Mouse (Mus musculus): ENCODE results near the gene 4930402H24Rik. TPM values are rescaled to one million over a fixed set of nuclear protein-coding genes. Genes with fewer than 3 reads are reported as not detected.

The 4930402H24Rik gene
- polyA plus RNA-seq, 2 experiments: 29.1 to 33.8 TPM

- 46% methylated on average over 10 of the region's 10 CpGs for WGBS
- Histone ChIP-seq H3K9ac (ENCODE audit: low read depth, low read length, severe bottlenecking) (no peak overlapping the region), H3K9me3 (ENCODE audit: control insufficient read depth, low read length) (no peaks in the 10 kb centered on the region), H3K27ac (replicated peaks; ENCODE audit: low read depth, low read length) (no peak overlapping the region; the same call in 1 of the 2 replicates), H3K4me1 (ENCODE audit: control insufficient read depth, insufficient read depth, low read length) (no peaks in the 10 kb centered on the region; the same call in 1 of the 2 replicates), H3K4me2 (replicated peaks; ENCODE audit: low read depth, low read length, severe bottlenecking) (no peak overlapping the region), H3K4me3 (replicated peaks; ENCODE audit: low read length) (no peak overlapping the region), H3K36me3 (ENCODE audit: control insufficient read depth, insufficient read depth, low read length) (peaks cover 31% of the 10 kb centered on the region), H3K27me3 (ENCODE audit: control insufficient read depth, insufficient read depth, low read length) (no peaks in the 10 kb centered on the region)
- TF ChIP-seq POLR2A (IDR thresholded peaks at IDR 0.05; ENCODE audit: borderline replicate concordance, extremely low read depth, insufficient read depth, insufficient read length): no peak
- DNase-seq (ENCODE audit: low spot score) (no peak), ATAC-seq (ENCODE audit: low FRiP score, low read depth) (no peak)
Measured at GRCm38 (mm10) chr2:130707057-130707456, 199.1 kb downstream of the 4930402H24Rik start.

DNA sequence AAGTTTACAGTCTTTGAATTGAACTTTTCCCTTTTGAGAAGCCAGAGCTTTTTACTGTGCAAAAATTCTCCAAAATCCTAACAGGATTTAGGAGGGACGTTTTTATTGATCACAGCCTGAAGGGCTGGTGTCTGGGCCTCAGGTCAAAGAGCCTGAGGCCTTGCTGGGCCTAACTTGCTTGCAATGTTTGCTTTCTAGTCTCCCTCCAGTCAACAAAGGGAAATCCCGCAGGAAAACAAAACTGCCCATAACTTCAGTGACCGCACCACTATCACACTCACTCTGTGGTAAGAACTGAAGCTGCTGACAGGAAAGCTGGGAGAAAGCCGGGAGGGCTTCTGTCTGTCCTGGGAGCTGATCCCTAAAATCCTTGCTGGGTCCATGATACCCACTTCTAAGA lies 199.6 kb downstream of the 4930402H24Rik start:
- Histone ChIP-seq H3K4me2 (replicated peaks; ENCODE audit: low read depth, low read length, severe bottlenecking) (no peak overlapping the region), H3K4me1 (ENCODE audit: control insufficient read depth, insufficient read depth, low read length) (no peaks in the 10 kb centered on the region; the same call in 1 of the 2 replicates), H3K4me3 (replicated peaks; ENCODE audit: low read length) (no peak overlapping the region), H3K27me3 (ENCODE audit: control insufficient read depth, insufficient read depth, low read length) (no peaks in the 10 kb centered on the region), H3K27ac (replicated peaks; ENCODE audit: low read depth, low read length) (no peak overlapping the region), H3K9ac (ENCODE audit: low read depth, low read length, severe bottlenecking) (no peak overlapping the region), H3K9me3 (ENCODE audit: control insufficient read depth, low read length) (no peaks in the 10 kb centered on the region), H3K36me3 (ENCODE audit: control insufficient read depth, insufficient read depth, low read length) (peaks cover 28% of the 10 kb centered on the region)
- no peak for DNase-seq (ENCODE audit: low spot score)
- TF ChIP-seq POLR2A (IDR thresholded peaks at IDR 0.05; ENCODE audit: borderline replicate concordance, extremely low read depth, insufficient read depth, insufficient read length): no peak
- WGBS: 58% methylated on average over 4 of the region's 4 CpGs
- no peak for ATAC-seq (ENCODE audit: low FRiP score, low read depth)

DNA sequence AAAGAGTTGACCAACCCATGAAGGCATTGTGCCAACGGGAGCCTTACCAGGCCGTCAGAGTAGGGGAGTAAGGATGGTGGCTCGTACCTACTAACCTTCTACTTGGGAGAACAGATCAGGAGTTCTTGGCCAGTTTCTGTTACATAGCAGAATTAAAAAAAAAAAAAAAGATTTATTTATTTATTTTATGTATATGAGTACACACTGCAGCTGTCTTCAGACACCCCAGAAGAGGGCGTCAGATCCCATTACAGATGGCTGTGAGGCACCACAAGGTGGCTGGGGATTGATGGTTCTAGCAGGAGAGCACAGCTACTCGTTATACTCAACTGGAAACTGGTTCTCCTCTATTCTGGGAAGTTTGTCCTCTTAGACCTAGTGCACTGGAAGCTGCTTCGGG lies 201.0 kb downstream of the 4930402H24Rik start:
- Histone ChIP-seq H3K9ac (ENCODE audit: low read depth, low read length, severe bottlenecking) (no peak overlapping the region), H3K4me1 (ENCODE audit: control insufficient read depth, insufficient read depth, low read length) (no peaks in the 10 kb centered on the region; the same call in 1 of the 2 replicates), H3K4me3 (replicated peaks; ENCODE audit: low read length) (no peak overlapping the region), H3K4me2 (replicated peaks; ENCODE audit: low read depth, low read length, severe bottlenecking) (no peak overlapping the region), H3K36me3 (ENCODE audit: control insufficient read depth, insufficient read depth, low read length) (peaks cover 16% of the 10 kb centered on the region), H3K9me3 (ENCODE audit: control insufficient read depth, low read length) (no peaks in the 10 kb centered on the region), H3K27me3 (ENCODE audit: control insufficient read depth, insufficient read depth, low read length) (no peaks in the 10 kb centered on the region), H3K27ac (replicated peaks; ENCODE audit: low read depth, low read length) (no peak overlapping the region)
- DNase-seq (ENCODE audit: low spot score) (no peak), ATAC-seq (ENCODE audit: low FRiP score, low read depth) (no peak)
- TF ChIP-seq POLR2A (IDR thresholded peaks at IDR 0.05; ENCODE audit: borderline replicate concordance, extremely low read depth, insufficient read depth, insufficient read length): no peak
- WGBS: 66% methylated on average over 6 of the region's 6 CpGs

GRCm38 (mm10) chr2:130704040-130705001 lies 201.9 kb downstream of the 4930402H24Rik start:
- H3K9ac ChIP-seq (ENCODE audit: low read depth, low read length, severe bottlenecking): no peak overlapping the region
- peak overlapping the region; percentile 34; the same call in 1 of the 2 replicates for H3K27ac ChIP-seq (replicated peaks; ENCODE audit: low read depth, low read length)
- no peak for TF ChIP-seq POLR2A (IDR thresholded peaks at IDR 0.05; ENCODE audit: borderline replicate concordance, extremely low read depth, insufficient read depth, insufficient read length)
- 51% methylated on average over 9 of the region's 9 CpGs for WGBS
- no peak for ATAC-seq (ENCODE audit: low FRiP score, low read depth)
- peaks cover 9% of the 10 kb centered on the region for H3K36me3 ChIP-seq (ENCODE audit: control insufficient read depth, insufficient read depth, low read length)
- no peaks in the 10 kb centered on the region for H3K9me3 ChIP-seq (ENCODE audit: control insufficient read depth, low read length)
- no peak overlapping the region for H3K4me3 ChIP-seq (replicated peaks; ENCODE audit: low read length)
- no peak overlapping the region for H3K4me2 ChIP-seq (replicated peaks; ENCODE audit: low read depth, low read length, severe bottlenecking)
- H3K4me1 ChIP-seq (ENCODE audit: control insufficient read depth, insufficient read depth, low read length): no peaks in the 10 kb centered on the region; the same call in 1 of the 2 replicates
- H3K27me3 ChIP-seq (ENCODE audit: control insufficient read depth, insufficient read depth, low read length): no peaks in the 10 kb centered on the region
- DNase-seq (ENCODE audit: low spot score): peak; percentile 57

- H3K4me2 ChIP-seq (replicated peaks; ENCODE audit: low read depth, low read length, severe bottlenecking): peak overlapping the region; percentile 99
- no peak overlapping the region for H3K27ac ChIP-seq (replicated peaks; ENCODE audit: low read depth, low read length)
- DNase-seq (ENCODE audit: low spot score) (no peak), ATAC-seq (ENCODE audit: low FRiP score, low read depth) (no peak)
- peaks cover 8% of the 10 kb centered on the region; the same call in 1 of the 2 replicates for H3K4me1 ChIP-seq (ENCODE audit: control insufficient read depth, insufficient read depth, low read length)
- H3K9me3 ChIP-seq (ENCODE audit: control insufficient read depth, low read length): no peaks in the 10 kb centered on the region
- TF ChIP-seq POLR2A (IDR thresholded peaks at IDR 0.05; ENCODE audit: borderline replicate concordance, extremely low read depth, insufficient read depth, insufficient read length): no peak
- WGBS: 6% methylated on average over 14 of the region's 14 CpGs
- peaks cover 26% of the 10 kb centered on the region for H3K27me3 ChIP-seq (ENCODE audit: control insufficient read depth, insufficient read depth, low read length)
- H3K4me3 ChIP-seq (replicated peaks; ENCODE audit: low read length): peak overlapping the region; percentile 61
- no peaks in the 10 kb centered on the region for H3K36me3 ChIP-seq (ENCODE audit: control insufficient read depth, insufficient read depth, low read length)
- peak overlapping the region; percentile 56 for H3K9ac ChIP-seq (ENCODE audit: low read depth, low read length, severe bottlenecking)
Measured at GRCm38 (mm10) chr2:130697821-130698266, 208.4 kb downstream of the 4930402H24Rik start.

Data from limb, embryonic 14.5 days (tissue).